Mouse (Mus musculus): ENCODE data around the gene Rpl9. TPM values are rescaled to one million over a fixed set of nuclear protein-coding genes. Genes with fewer than 3 reads are reported as not detected.

Gene Rpl9
- total RNA-seq (2021): 100 to 1,000 TPM; 812 to 869 TPM
- long read RNA-seq, experiment 1, transcript Rpl9-201 (8 exons, 738 nt): major isoform, 165 of 178 reads
- long read RNA-seq, experiment 1, partial matches to known transcripts: 4 of 178 reads
- long read RNA-seq, experiment 1, other reads (novel, unspliced or antisense): 8 of 178 reads
- long read RNA-seq, experiment 2, transcript Rpl9-201 (8 exons, 738 nt): major isoform, 166 of 183 reads
- long read RNA-seq, experiment 2, partial matches to known transcripts: 4 of 183 reads
- long read RNA-seq, experiment 2, other reads (novel, unspliced or antisense): 11 of 183 reads

DNA sequence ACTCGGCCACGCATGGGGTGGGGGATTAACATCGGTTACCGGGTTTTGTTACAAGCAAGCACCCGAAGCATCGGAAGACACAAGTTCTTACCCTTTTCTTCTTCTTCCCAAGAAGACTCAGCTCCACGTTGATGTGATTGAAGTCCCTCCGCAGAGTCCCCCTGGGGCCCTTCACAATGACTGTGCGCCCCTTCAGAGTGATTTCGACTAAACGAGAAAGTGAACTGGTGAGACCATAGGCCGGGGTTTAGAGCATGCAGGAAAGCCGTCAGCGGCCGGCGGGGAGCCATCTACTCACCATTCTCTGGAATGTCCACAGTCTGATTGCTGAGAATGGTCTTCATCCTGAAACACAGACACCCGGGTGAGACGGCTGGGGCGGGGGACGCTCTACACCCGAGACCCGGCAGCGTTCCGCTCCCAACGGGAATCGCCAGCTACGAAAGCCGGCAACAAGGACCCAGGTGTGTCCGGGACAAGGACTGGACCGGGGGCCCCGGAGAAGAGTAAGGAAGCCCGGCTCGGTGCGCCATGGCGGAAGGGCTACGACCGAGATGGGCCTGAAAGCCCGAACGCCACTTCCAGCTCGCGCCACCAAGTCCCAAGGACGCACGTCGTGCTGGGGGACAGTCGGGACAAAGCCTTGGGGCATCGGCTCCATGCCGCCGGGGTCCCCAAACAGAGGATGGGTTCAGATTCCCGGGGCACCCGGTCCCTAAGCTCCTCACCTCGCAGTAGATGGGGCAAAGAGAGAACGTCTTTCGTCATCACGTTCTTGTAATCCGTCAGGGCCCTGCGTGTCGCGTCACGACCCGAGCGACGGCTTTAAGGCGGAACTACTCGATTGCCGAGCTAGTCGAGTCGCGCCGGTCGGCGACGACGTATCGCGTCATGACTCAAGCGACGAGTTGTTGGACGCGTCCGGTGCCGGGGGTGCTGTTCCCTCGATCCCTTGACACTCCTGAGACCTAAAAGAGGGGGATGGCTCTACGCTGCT is at the start of gene Rpl9, which contains the start of gene Lias:
Gene Rpl9 (minus strand): TSS at position 797 of the 997 bp plus-strand sequence.
Gene Lias (plus strand): TSS at position 850 of the 997 bp plus-strand sequence.
- peak; percentile 99 to 100 for DNase-seq (ENCODE audit: low spot score in 2 of 2)

DNA sequence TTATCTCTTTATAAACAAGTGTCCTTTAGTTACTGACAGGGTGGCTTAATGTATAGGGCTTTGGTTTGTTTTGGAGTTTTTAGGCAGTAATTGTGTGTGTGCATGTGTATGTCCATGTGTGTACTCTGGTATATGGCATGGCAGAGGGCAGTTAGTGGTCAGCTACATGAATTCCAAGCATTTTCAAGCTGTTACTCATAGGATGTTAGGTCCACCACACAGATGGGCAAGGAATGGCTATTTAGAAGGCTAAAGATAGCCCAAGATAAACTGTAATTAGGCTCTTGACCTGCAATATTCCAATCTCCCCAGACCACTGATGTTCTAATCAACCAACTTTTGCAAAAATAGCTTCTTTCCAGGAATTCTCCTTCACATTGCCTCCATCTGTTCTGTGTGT is 46.8 kb upstream of the Rpl9 start:
- no peak for DNase-seq (ENCODE audit: low spot score in 2 of 2)

DNA sequence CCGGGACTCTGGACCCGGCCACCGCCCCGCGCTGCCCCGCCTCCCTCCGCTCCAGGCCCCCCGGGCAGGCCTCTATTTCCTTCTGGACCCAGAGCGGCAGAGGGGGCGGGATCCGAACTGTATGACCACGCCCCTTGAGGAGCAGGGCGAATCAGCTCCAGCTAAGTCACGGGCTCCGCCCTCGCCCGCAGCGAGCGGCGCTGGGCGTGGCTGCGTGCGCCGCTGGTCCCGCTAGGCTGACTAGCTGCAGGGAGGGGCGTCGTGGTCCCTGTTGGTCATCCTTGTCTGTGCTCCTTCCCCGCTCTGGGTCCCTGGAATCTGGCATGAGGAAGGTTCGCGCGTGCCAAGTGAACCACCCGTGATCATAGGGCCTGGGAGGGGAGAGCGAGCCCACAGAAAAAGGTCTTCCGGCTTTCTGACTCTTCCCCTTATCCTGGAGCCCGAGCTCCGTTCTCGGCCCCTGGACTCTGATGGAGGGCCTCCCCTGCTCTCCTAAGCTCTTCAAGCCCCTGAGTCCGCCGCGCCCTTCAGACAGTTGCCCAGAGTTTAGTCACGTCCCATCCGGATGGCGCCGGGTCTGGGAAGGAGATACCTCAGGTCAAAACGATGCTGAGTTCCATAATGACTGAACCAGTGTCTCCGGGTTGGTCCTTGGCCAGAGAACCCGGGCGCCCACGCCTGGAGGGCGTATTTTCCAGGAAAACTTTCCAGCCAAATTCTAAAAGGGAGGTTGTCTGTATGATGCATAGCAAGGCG is 44.7 kb upstream of the Rpl9 start, which contains the start of gene Ugdh:
Gene Ugdh (minus strand): TSS at position 144 of the 756 bp plus-strand sequence.
- DNase-seq (ENCODE audit: low spot score in 2 of 2): peak; percentile 94 to 99

- no peak for DNase-seq (ENCODE audit: low spot score in 2 of 2)
Measured at GRCm38 (mm10) chr5:65435363-65435805, 44.1 kb upstream of the Rpl9 start.

- DNase-seq (ENCODE audit: low spot score in 2 of 2): peak in 1 of 2 experiments; percentile 36
Measured at GRCm38 (mm10) chr5:65434471-65435362, 43.5 kb upstream of the Rpl9 start.

GRCm38 (mm10) chr5:65429441-65429840 is 38.2 kb upstream of the Rpl9 start:
- DNase-seq (ENCODE audit: low spot score in 2 of 2): no peak

- no peak for DNase-seq (ENCODE audit: low spot score in 2 of 2)
Measured at GRCm38 (mm10) chr5:65428321-65428720, 37.1 kb upstream of the Rpl9 start.

DNA sequence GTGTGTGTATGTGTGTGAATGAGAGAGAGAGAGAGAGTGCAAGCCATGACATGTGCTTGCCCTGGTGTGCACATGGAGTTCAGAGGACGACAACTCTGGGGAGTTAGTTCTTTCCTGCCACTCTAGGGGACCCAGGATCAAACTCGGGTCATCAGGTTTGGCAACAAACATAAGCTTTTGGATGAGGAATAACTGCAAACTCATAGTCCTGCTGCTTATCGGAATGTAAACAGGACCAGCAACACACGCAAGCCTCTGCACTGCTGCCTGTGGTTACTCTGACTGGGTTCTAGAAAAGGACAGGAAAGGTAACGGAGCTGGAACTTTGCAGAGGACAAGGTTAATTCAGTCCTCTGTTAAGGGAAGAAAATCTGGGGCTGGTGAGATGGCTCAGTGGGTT is 34.0 kb upstream of the Rpl9 start:
- no peak for DNase-seq (ENCODE audit: low spot score in 2 of 2)

GRCm38 (mm10) chr5:65424215-65424614 is 33.0 kb upstream of the Rpl9 start:
- DNase-seq (ENCODE audit: low spot score in 2 of 2): no peak

DNA sequence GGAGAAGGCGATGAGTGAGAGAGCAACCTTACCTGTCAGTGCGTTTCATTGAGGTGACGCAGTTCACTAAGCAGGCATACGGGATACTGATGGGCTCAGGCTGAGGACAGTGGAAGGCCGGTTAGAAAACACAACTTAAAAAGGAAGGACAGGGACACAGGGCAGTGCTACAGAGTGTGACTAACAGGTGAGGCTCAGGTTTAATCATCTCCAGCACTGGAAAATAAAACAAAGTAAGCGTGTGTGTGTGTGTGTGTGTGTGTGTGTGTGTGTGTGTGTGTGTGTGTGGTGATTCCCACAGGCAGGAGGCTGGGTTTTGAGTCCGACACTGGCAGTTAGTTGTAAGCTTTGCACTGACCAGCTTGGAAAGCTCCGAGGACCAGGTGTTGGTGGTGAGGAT is 31.6 kb upstream of the Rpl9 start:
- no peak for DNase-seq (ENCODE audit: low spot score in 2 of 2)

GRCm38 (mm10) chr5:65420822-65421221 is 29.6 kb upstream of the Rpl9 start:
- no peak for DNase-seq (ENCODE audit: low spot score in 2 of 2)

DNA sequence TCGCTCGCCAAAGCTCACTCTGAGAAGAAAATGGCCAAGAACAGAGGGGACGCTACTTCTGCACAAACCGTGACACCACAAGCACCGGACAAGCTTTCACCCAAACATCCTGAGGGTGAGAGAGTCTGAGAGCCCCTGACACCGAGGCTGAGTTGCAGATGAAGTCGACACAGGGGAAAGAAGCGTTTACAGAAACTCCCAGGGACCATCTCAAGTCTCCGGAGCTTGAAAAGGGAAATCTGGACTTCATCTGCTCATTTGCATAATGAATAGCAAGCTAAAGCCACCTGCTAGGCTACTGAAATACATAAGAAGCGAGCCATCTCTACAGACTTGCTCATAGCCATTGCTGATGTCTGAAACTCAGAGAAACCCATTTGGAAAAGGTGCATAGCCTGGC is 27.9 kb upstream of the Rpl9 start:
- no peak for DNase-seq (ENCODE audit: low spot score in 2 of 2)

DNA sequence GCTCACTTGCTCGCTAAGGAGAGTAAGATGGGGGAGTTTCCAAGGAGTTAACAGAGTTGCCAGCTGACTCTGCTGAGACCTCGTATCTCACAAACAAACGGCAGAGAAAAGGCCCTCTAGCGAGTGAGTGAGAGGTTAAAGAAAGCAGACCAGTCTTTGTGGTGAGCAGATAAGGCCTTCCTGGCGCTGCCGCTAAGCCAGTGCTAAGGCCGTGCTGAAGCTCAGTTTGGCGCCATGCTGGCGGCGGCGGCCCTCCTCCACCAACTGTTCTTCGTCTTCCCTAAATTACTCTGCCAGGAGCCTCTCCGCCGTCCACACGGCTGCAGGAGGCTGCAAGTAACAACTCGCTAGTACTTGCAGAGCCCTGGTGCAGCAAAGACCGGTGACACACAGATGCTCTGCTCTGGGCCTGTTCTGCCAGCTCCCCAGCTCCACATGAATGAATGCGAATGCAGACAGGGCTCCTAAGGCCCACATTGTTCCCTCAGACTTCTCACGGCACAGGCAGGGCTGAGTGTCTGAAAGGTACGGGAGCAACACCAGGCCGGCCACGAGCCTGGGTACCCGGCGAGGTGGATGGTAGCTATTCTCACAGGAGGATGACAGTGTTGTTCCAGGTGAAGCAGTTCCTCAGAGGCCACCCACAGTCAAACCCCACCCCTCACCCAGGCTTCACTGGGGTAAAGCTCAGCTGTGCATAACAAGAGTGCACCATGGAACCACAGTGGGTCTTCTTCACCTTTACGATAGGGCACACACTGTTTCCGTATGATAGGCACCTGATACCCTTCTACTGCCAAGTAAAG is 24.6 kb upstream of the Rpl9 start:
- no peak for DNase-seq (ENCODE audit: low spot score in 2 of 2)

- DNase-seq (ENCODE audit: low spot score in 2 of 2): no peak
Measured at GRCm38 (mm10) chr5:65407989-65408388, 16.7 kb upstream of the Rpl9 start.

- peak; percentile 79 to 87 for DNase-seq (ENCODE audit: low spot score in 2 of 2)
Measured at GRCm38 (mm10) chr5:65401251-65401994, 10.2 kb upstream of the Rpl9 start.

DNA sequence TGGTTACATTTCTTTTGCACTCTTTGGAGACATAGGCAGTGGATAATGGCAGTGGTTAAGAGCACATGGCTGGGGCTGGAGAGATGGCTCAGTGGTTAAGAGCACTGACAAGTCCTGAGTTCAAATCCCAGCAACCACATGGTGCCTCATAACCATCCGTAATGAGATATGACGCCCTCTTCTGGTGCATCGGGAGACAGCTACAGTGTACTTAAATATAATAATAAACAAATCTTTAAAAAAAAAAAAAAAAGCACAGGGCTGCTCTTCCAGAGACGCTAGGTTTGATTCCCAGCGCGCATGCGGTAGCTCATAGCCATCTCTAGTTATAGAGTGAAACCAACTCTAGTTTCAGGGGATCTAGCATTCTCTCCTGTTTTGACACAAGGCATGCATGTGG is 3.2 kb upstream of the Rpl9 start:
- no peak for DNase-seq (ENCODE audit: low spot score in 2 of 2)

GRCm38 (mm10) chr5:65391753-65392152 is 509 bp upstream of the Rpl9 start:
- no peak for DNase-seq (ENCODE audit: low spot score in 2 of 2)
